Mouse (Mus musculus) adrenal gland, postnatal 25 days (tissue): ENCODE measurements around the gene Zbed4. TPM values are rescaled to one million over a fixed set of nuclear protein-coding genes. Genes with fewer than 3 reads are reported as not detected.

Experiments
- total RNA-seq: library from RNA; stranded (reverse); gene quantifications from 2 replicates; pipeline ENCODE4 v1.2.3, GENCODE M21; 2021

The Zbed4 gene
- total RNA-seq, 1 experiment from 2014 or later, result 11.6 TPM

Other genes with a start within 250 kb of the Zbed4 start
- not detected in 2 replicates for gene Zdhhc25, start 151.4 kb upstream of the Zbed4 start, total RNA-seq
- 51.6 and 68.7 TPM in 2 replicates for gene Brd1, start 17.4 kb upstream of the Zbed4 start, total RNA-seq
- gene Alg12, start 67.7 kb downstream of the Zbed4 start, total RNA-seq, result 13.7 and 16.3 TPM in 2 replicates
- 35.1 and 37.8 TPM in 2 replicates for gene Creld2, start 68.0 kb downstream of the Zbed4 start, total RNA-seq
- 71.8 and 89.5 TPM in 2 replicates for gene Pim3, start 110.5 kb downstream of the Zbed4 start, total RNA-seq
- gene Ttll8, start 202.8 kb downstream of the Zbed4 start, total RNA-seq, result not detected in 2 replicates
- gene Mlc1, start 227.3 kb downstream of the Zbed4 start, total RNA-seq, result not detected in 2 replicates
- not detected in 2 replicates for gene Mov10l1, start 231.2 kb downstream of the Zbed4 start, total RNA-seq